Mouse (Mus musculus) layer of hippocampus, adult 2 months (tissue): ENCODE results near the gene Dcn. TPM values are rescaled to one million over a fixed set of nuclear protein-coding genes. Genes with fewer than 3 reads are reported as not detected.

Source experiments
- DNase-seq, 2 experiments: peaks; one replicate each; pipeline ENCODE4 v3.0.0; 2022; ENCODE audit warnings: low spot score in 2 of 2
- H3K27ac ChIP-seq: fragments of 200-600 bp; 2 replicates; pipeline ENCODE4 v1.8.1; 2022
- H3K4me3 ChIP-seq: fragments of 200-600 bp; 2 replicates; pipeline ENCODE4 v1.8.1; 2022; ENCODE audit warnings: mild to moderate bottlenecking
- CTCF ChIP-seq: fragments of 200-600 bp; conservative IDR thresholded peaks from 2 replicates; pipeline ENCODE4 v1.8.1; 2022; ENCODE audit warnings: antibody characterized with exemption, mild to moderate bottlenecking, moderate library complexity
- total RNA-seq, 2 experiments: library from RNA; stranded (reverse); gene quantifications; 2 replicates each; pipeline ENCODE4 v1.2.3; 2021

Dcn gene
- total RNA-seq, 2 experiments from 2014 or later = 41.6 to 46.4 TPM

- H3K4me3 ChIP-seq = no peak overlapping the region
- H3K27ac ChIP-seq = no peak overlapping the region
- no peak for TF ChIP-seq CTCF
- DNase-seq = no peak
Measured at GRCm38 (mm10) chr10:97485151-97485550, 5.7 kb downstream of the Dcn start.

GRCm38 (mm10) chr10:97486085-97486484, 6.7 kb downstream of the Dcn start:
- Histone ChIP-seq H3K27ac (no peak overlapping the region), H3K4me3 (no peak overlapping the region)
- DNase-seq = no peak
- TF ChIP-seq CTCF = no peak

GRCm38 (mm10) chr10:97487269-97487989, 8.0 kb downstream of the Dcn start:
- no peak for TF ChIP-seq CTCF
- no peak for DNase-seq
- Histone ChIP-seq H3K27ac (no peak overlapping the region), H3K4me3 (no peak overlapping the region)

GRCm38 (mm10) chr10:97492367-97492980, 13.1 kb downstream of the Dcn start:
- Histone ChIP-seq H3K27ac (no peak overlapping the region), H3K4me3 (no peak overlapping the region)
- peak in 1 of 2 experiments; percentile 26 for DNase-seq
- no peak for TF ChIP-seq CTCF

- H3K4me3 ChIP-seq = no peak overlapping the region
- no peak overlapping the region for H3K27ac ChIP-seq
- no peak for DNase-seq
- TF ChIP-seq CTCF = no peak
Measured at GRCm38 (mm10) chr10:97497646-97498045, 18.2 kb downstream of the Dcn start.

- Histone ChIP-seq H3K27ac (no peak overlapping the region), H3K4me3 (no peak overlapping the region)
- no peak for TF ChIP-seq CTCF
- no peak for DNase-seq
Measured at GRCm38 (mm10) chr10:97523366-97523765, 44.0 kb downstream of the Dcn start.

- TF ChIP-seq CTCF = no peak
- DNase-seq = no peak
- Histone ChIP-seq H3K4me3 (no peak overlapping the region), H3K27ac (no peak overlapping the region)
Measured at GRCm38 (mm10) chr10:97535697-97536096, 56.3 kb downstream of the Dcn start.

GRCm38 (mm10) chr10:97536921-97537320, 57.5 kb downstream of the Dcn start:
- no peak overlapping the region for H3K27ac ChIP-seq
- no peak overlapping the region for H3K4me3 ChIP-seq

GRCm38 (mm10) chr10:97538202-97538601, 58.8 kb downstream of the Dcn start:
- no peak for DNase-seq
- TF ChIP-seq CTCF = no peak
- Histone ChIP-seq H3K27ac (no peak overlapping the region), H3K4me3 (no peak overlapping the region)

More at GRCm38 (mm10) chr10:97536921-97537320, 57.5 kb downstream of the Dcn start:
- TF ChIP-seq CTCF = no peak
- DNase-seq = no peak

- DNase-seq = no peak
- TF ChIP-seq CTCF = no peak
- Histone ChIP-seq H3K4me3 (no peak overlapping the region), H3K27ac (no peak overlapping the region)
Measured at GRCm38 (mm10) chr10:97547740-97548139, 68.3 kb downstream of the Dcn start.

- no peak for DNase-seq
- Histone ChIP-seq H3K27ac (peak within 1 kb of the TSS; percentile 64), H3K4me3 (no peak within 1 kb of the TSS)
- no peak for TF ChIP-seq CTCF
Measured at GRCm38 (mm10) chr10:97564957-97565856, 85.8 kb downstream of the Dcn start, which contains the start of gene Lum. Gene Lum, plus strand, starts transcription at chr10:97565128.

GRCm38 (mm10) chr10:97567489-97568135, 88.2 kb downstream of the Dcn start:
- Histone ChIP-seq H3K27ac (0 out of 2 replicates have a peak overlapping the region, but pooled peaks have one; percentile 37), H3K4me3 (no peak overlapping the region)
- DNase-seq = no peak
- peak; percentile 52 for TF ChIP-seq CTCF

Other genes starting within 250 kb of the Dcn start
- 1 to 10 TPM; 2.6 to 4.3 TPM for gene Lum, start 85.5 kb downstream of the Dcn start, total RNA-seq
- gene Kera, start 127.3 kb downstream of the Dcn start, total RNA-seq = under 1 TPM in 1 of 2 experiments, not detected in 1; 0.29 TPM
- gene Epyc, start 164.5 kb downstream of the Dcn start, total RNA-seq = not detected
- gene Ccer1, start 213.4 kb downstream of the Dcn start, total RNA-seq = not detected
- under 1 TPM; 0.51 to 0.61 TPM for gene C030005K15Rik, start 247.1 kb downstream of the Dcn start, total RNA-seq